Mouse (Mus musculus): ENCODE measurements around the gene Hivep3. TPM values are rescaled to one million over a fixed set of nuclear protein-coding genes. Genes with fewer than 3 reads are reported as not detected.

Gene Hivep3
- total and polyA plus RNA-seq, 2 experiments = 0.95 to 1.5 TPM

- no peak overlapping the region for H3K9ac ChIP-seq (ENCODE audit: low read depth, low read length)
- no peak overlapping the region for H3K27ac ChIP-seq (replicated peaks; ENCODE audit: insufficient read depth, low read depth, low read length)
- TF ChIP-seq CTCF (IDR thresholded peaks at IDR 0.05; ENCODE audit: low read depth, low read length) (no peak), POLR2A (IDR thresholded peaks at IDR 0.05; ENCODE audit: extremely low read depth, insufficient read depth, low read length) (no peak)
- no peaks in the 10 kb centered on the region for H3K79me2 ChIP-seq (ENCODE audit: control insufficient read depth, insufficient read depth, low read length)
- 92% methylated on average over 6 of the region's 6 CpGs for WGBS
- DNase-seq (ENCODE audit: extremely low read depth, low read depth, low spot score) = no peak
- H3K27me3 ChIP-seq (ENCODE audit: control insufficient read depth, insufficient read depth, low read length) = no peaks in the 10 kb centered on the region
- no peaks in the 10 kb centered on the region for H3K36me3 ChIP-seq (ENCODE audit: control insufficient read depth, insufficient read depth, low read length)
- H3K4me3 ChIP-seq (ENCODE audit: insufficient read depth, low read depth, low read length) = no peak overlapping the region
- H3K4me1 ChIP-seq (ENCODE audit: control insufficient read depth, insufficient read depth, low read length) = no peaks in the 10 kb centered on the region
Observed at GRCm38 (mm10) chr4:120134223-120134622, 400.6 kb downstream of the Hivep3 start.

- Histone ChIP-seq H3K9ac (ENCODE audit: low read depth, low read length) (no peak overlapping the region), H3K27me3 (ENCODE audit: control insufficient read depth, insufficient read depth, low read length) (no peaks in the 10 kb centered on the region), H3K79me2 (ENCODE audit: control insufficient read depth, insufficient read depth, low read length) (no peaks in the 10 kb centered on the region), H3K36me3 (ENCODE audit: control insufficient read depth, insufficient read depth, low read length) (no peaks in the 10 kb centered on the region), H3K4me3 (ENCODE audit: insufficient read depth, low read depth, low read length) (no peak overlapping the region), H3K4me1 (ENCODE audit: control insufficient read depth, insufficient read depth, low read length) (no peaks in the 10 kb centered on the region), H3K27ac (replicated peaks; ENCODE audit: insufficient read depth, low read depth, low read length) (no peak overlapping the region)
- WGBS = 55% methylated on average over 1 of the region's 1 CpGs
- TF ChIP-seq CTCF (IDR thresholded peaks at IDR 0.05; ENCODE audit: low read depth, low read length) = no peak
- no peak for TF ChIP-seq POLR2A (IDR thresholded peaks at IDR 0.05; ENCODE audit: extremely low read depth, insufficient read depth, low read length)
- no peak for DNase-seq (ENCODE audit: extremely low read depth, low read depth, low spot score)
Observed at GRCm38 (mm10) chr4:120141810-120142209, 408.2 kb downstream of the Hivep3 start.

- Histone ChIP-seq H3K27ac (replicated peaks; ENCODE audit: insufficient read depth, low read depth, low read length) (no peak overlapping the region), H3K4me1 (ENCODE audit: control insufficient read depth, insufficient read depth, low read length) (no peaks in the 10 kb centered on the region), H3K27me3 (ENCODE audit: control insufficient read depth, insufficient read depth, low read length) (no peaks in the 10 kb centered on the region), H3K79me2 (ENCODE audit: control insufficient read depth, insufficient read depth, low read length) (no peaks in the 10 kb centered on the region), H3K9ac (ENCODE audit: low read depth, low read length) (no peak overlapping the region), H3K36me3 (ENCODE audit: control insufficient read depth, insufficient read depth, low read length) (no peaks in the 10 kb centered on the region), H3K4me3 (ENCODE audit: insufficient read depth, low read depth, low read length) (no peak overlapping the region)
- WGBS = 90% methylated on average over 9 of the region's 9 CpGs
- DNase-seq (ENCODE audit: extremely low read depth, low read depth, low spot score) = no peak
- TF ChIP-seq CTCF (IDR thresholded peaks at IDR 0.05; ENCODE audit: low read depth, low read length) (no peak), POLR2A (IDR thresholded peaks at IDR 0.05; ENCODE audit: extremely low read depth, insufficient read depth, low read length) (no peak)
Observed at GRCm38 (mm10) chr4:120142905-120143304, 409.3 kb downstream of the Hivep3 start.

GRCm38 (mm10) chr4:120144343-120144742 is 410.8 kb downstream of the Hivep3 start:
- H3K4me3 ChIP-seq (ENCODE audit: insufficient read depth, low read depth, low read length) = no peak overlapping the region
- no peak for DNase-seq (ENCODE audit: extremely low read depth, low read depth, low spot score)
- no peaks in the 10 kb centered on the region for H3K79me2 ChIP-seq (ENCODE audit: control insufficient read depth, insufficient read depth, low read length)
- H3K27ac ChIP-seq (replicated peaks; ENCODE audit: insufficient read depth, low read depth, low read length) = no peak overlapping the region
- H3K4me1 ChIP-seq (ENCODE audit: control insufficient read depth, insufficient read depth, low read length) = no peaks in the 10 kb centered on the region
- no peaks in the 10 kb centered on the region for H3K36me3 ChIP-seq (ENCODE audit: control insufficient read depth, insufficient read depth, low read length)
- no peak overlapping the region for H3K9ac ChIP-seq (ENCODE audit: low read depth, low read length)
- 51% methylated on average over 5 of the region's 5 CpGs for WGBS
- 0 out of 2 replicates have a peak, but pooled peaks cover 4% of the 10 kb centered on the region for H3K27me3 ChIP-seq (ENCODE audit: control insufficient read depth, insufficient read depth, low read length)
- TF ChIP-seq POLR2A (IDR thresholded peaks at IDR 0.05; ENCODE audit: extremely low read depth, insufficient read depth, low read length) = no peak
- no peak for TF ChIP-seq CTCF (IDR thresholded peaks at IDR 0.05; ENCODE audit: low read depth, low read length)

- 82% methylated on average over 8 of the region's 8 CpGs for WGBS
- no peak for DNase-seq (ENCODE audit: extremely low read depth, low read depth, low spot score)
- TF ChIP-seq CTCF (IDR thresholded peaks at IDR 0.05; ENCODE audit: low read depth, low read length) = no peak
- TF ChIP-seq POLR2A (IDR thresholded peaks at IDR 0.05; ENCODE audit: extremely low read depth, insufficient read depth, low read length) = no peak
- Histone ChIP-seq H3K9ac (ENCODE audit: low read depth, low read length) (no peak overlapping the region), H3K36me3 (ENCODE audit: control insufficient read depth, insufficient read depth, low read length) (no peaks in the 10 kb centered on the region), H3K4me1 (ENCODE audit: control insufficient read depth, insufficient read depth, low read length) (no peaks in the 10 kb centered on the region), H3K4me3 (ENCODE audit: insufficient read depth, low read depth, low read length) (no peak overlapping the region), H3K27me3 (ENCODE audit: control insufficient read depth, insufficient read depth, low read length) (0 out of 2 replicates have a peak, but pooled peaks cover 4% of the 10 kb centered on the region), H3K79me2 (ENCODE audit: control insufficient read depth, insufficient read depth, low read length) (no peaks in the 10 kb centered on the region), H3K27ac (replicated peaks; ENCODE audit: insufficient read depth, low read depth, low read length) (no peak overlapping the region)
Observed at GRCm38 (mm10) chr4:120145931-120146330, 412.3 kb downstream of the Hivep3 start.

- H3K27ac ChIP-seq (replicated peaks; ENCODE audit: insufficient read depth, low read depth, low read length) = no peak overlapping the region
- H3K4me3 ChIP-seq (ENCODE audit: insufficient read depth, low read depth, low read length) = peak overlapping the region; percentile 7; the same call in 1 of the 2 replicates
- 0 out of 2 replicates have a peak, but pooled peaks cover 4% of the 10 kb centered on the region for H3K27me3 ChIP-seq (ENCODE audit: control insufficient read depth, insufficient read depth, low read length)
- no peaks in the 10 kb centered on the region for H3K79me2 ChIP-seq (ENCODE audit: control insufficient read depth, insufficient read depth, low read length)
- WGBS = 12% methylated on average over 45 of the region's 45 CpGs
- TF ChIP-seq POLR2A (IDR thresholded peaks at IDR 0.05; ENCODE audit: extremely low read depth, insufficient read depth, low read length) (no peak), CTCF (IDR thresholded peaks at IDR 0.05; ENCODE audit: low read depth, low read length) (no peak)
- no peaks in the 10 kb centered on the region for H3K36me3 ChIP-seq (ENCODE audit: control insufficient read depth, insufficient read depth, low read length)
- DNase-seq (ENCODE audit: extremely low read depth, low read depth, low spot score) = no peak
- H3K4me1 ChIP-seq (ENCODE audit: control insufficient read depth, insufficient read depth, low read length) = no peaks in the 10 kb centered on the region
- no peak overlapping the region for H3K9ac ChIP-seq (ENCODE audit: low read depth, low read length)
Observed at GRCm38 (mm10) chr4:120148291-120149141, 414.9 kb downstream of the Hivep3 start.
